Mouse (Mus musculus): Measurements from ENCODE around the gene Zdhhc8. TPM values are rescaled to one million over a fixed set of nuclear protein-coding genes. Genes with fewer than 3 reads are reported as not detected.

The Zdhhc8 gene
- 1 to 10 TPM; 1.7 to 2.7 TPM for polyA plus RNA-seq (2017; shearing (Covaris generic))

- ATAC-seq, result peak; percentile 59
Measured at GRCm38 (mm10) chr16:18234671-18235388, at the start of gene Zdhhc8. TSS of gene Zdhhc8 (minus strand) at chr16:18235136.

- ATAC-seq, result no peak
Measured at GRCm38 (mm10) chr16:18275166-18275565, 40.2 kb upstream of the Zdhhc8 start.

- no peak for ATAC-seq
Measured at GRCm38 (mm10) chr16:18268182-18268581, 33.2 kb upstream of the Zdhhc8 start.

- ATAC-seq, result no peak
Measured at GRCm38 (mm10) chr16:18265024-18265423, 30.1 kb upstream of the Zdhhc8 start.

GRCm38 (mm10) chr16:18258221-18258620 is 23.3 kb upstream of the Zdhhc8 start, which contains the start of gene Gm49776:
TSS of gene Gm49776 (minus strand) at chr16:18258321.
- ATAC-seq, result no peak

GRCm38 (mm10) chr16:18253866-18254265 is 18.9 kb upstream of the Zdhhc8 start:
- ATAC-seq, result no peak

GRCm38 (mm10) chr16:18252736-18253135 is 17.8 kb upstream of the Zdhhc8 start:
- no peak for ATAC-seq

- ATAC-seq, result no peak
Measured at GRCm38 (mm10) chr16:18250828-18251790, 16.2 kb upstream of the Zdhhc8 start.

- ATAC-seq, result no peak
Measured at GRCm38 (mm10) chr16:18250231-18250630, 15.3 kb upstream of the Zdhhc8 start.

GRCm38 (mm10) chr16:18249364-18249967 is 14.5 kb upstream of the Zdhhc8 start:
- no peak for ATAC-seq

GRCm38 (mm10) chr16:18248433-18249363 is 13.8 kb upstream of the Zdhhc8 start, which contains the start of the genes Trmt2a and Ranbp1:
TSS of gene Trmt2a (plus strand) at chr16:18248679.
TSS of gene Ranbp1 (minus strand) at chr16:18248732.
- peak; percentile 92 for ATAC-seq

GRCm38 (mm10) chr16:18247521-18248399 is 12.8 kb upstream of the Zdhhc8 start:
- no peak for ATAC-seq

- ATAC-seq, result no peak
Measured at GRCm38 (mm10) chr16:18241581-18241980, 6.6 kb upstream of the Zdhhc8 start.

GRCm38 (mm10) chr16:18236676-18237501 is 2.0 kb upstream of the Zdhhc8 start:
- ATAC-seq, result no peak

- ATAC-seq, result peak; percentile 23
Measured at GRCm38 (mm10) chr16:18235389-18236065, 591 bp upstream of the Zdhhc8 start.

GRCm38 (mm10) chr16:18233919-18234670 is 841 bp downstream of the Zdhhc8 start:
- ATAC-seq, result no peak

GRCm38 (mm10) chr16:18233451-18233850 is 1.5 kb downstream of the Zdhhc8 start:
- no peak for ATAC-seq

- ATAC-seq, result no peak
Measured at GRCm38 (mm10) chr16:18231451-18231850, 3.5 kb downstream of the Zdhhc8 start.

Measured in activated CD4-positive, CD25-positive, alpha-beta regulatory T cell, adult 4 months (primary cell).